Mouse (Mus musculus) C2C12 (cell line): Measurements from ENCODE around the gene Ntrk1.

ENCODE experiments used
- CTCF ChIP-seq: IDR thresholded peaks from one replicate; pipeline ENCODE4 v1.5.1; 2011; ENCODE audit not compliant: control insufficient read depth, insufficient read depth, insufficient read length
- MAX ChIP-seq: IDR thresholded peaks from one replicate; pipeline ENCODE4 v1.6.1; 2011; ENCODE audit warnings: mild to moderate bottlenecking, control low read depth

GRCm38 (mm10) chr3:87795336-87796277 is 645 bp upstream of the Ntrk1 start:
- TF ChIP-seq CTCF (no peak), MAX (no peak)
